Mouse (Mus musculus) stomach, embryonic 14.5 days (tissue): ENCODE data around the gene Mmp14. TPM values are rescaled to one million over a fixed set of nuclear protein-coding genes. Genes with fewer than 3 reads are reported as not detected.
A peak's percentile ranks its signal among the peaks of the same experiment; 100 is the strongest.

ENCODE experiments used
- ATAC-seq: fragments of 200-750 bp; cut with Nextera tagmentation; 2 replicates; pipeline ENCODE4 v1.8.0; 2017; ENCODE audit warnings: low read depth, moderate TSS enrichment; ENCODE audit not compliant: insufficient number of reproducible peaks, insufficient read depth, low FRiP score
- H3K27ac ChIP-seq: fragments of 300-500 bp; sonication (generic); 2 replicates; pipeline ENCODE4 v1.5.1; 2014; ENCODE audit warnings: mild to moderate bottlenecking, low read length, moderate library complexity, mixed read lengths
- H3K27me3 ChIP-seq: fragments of 300-500 bp; sonication (generic); 2 replicates; pipeline ENCODE4 v1.6.1; 2014; ENCODE audit warnings: low read length, control low read depth, mixed read lengths; ENCODE audit not compliant: control insufficient read depth, insufficient read depth
- H3K36me3 ChIP-seq: fragments of 300-500 bp; sonication (generic); 2 replicates; pipeline ENCODE4 v1.6.1; 2014; ENCODE audit warnings: mild to moderate bottlenecking, control low read depth, low read length, moderate library complexity, mixed read lengths; ENCODE audit not compliant: control insufficient read depth, insufficient read depth
- H3K4me1 ChIP-seq: fragments of 300-500 bp; sonication (generic); 2 replicates; pipeline ENCODE4 v1.6.1; 2014; ENCODE audit warnings: low read length, control low read depth, mixed read lengths; ENCODE audit not compliant: control insufficient read depth, insufficient read depth
- H3K4me2 ChIP-seq: fragments of 300-500 bp; sonication (generic); replicated peaks from 2 replicates; pipeline ENCODE4 v1.6.1; 2014; ENCODE audit warnings: low read depth, low read length, control low read depth
- H3K4me3 ChIP-seq: fragments of 300-500 bp; sonication (generic); 2 replicates; pipeline ENCODE4 v1.5.1; 2014; ENCODE audit warnings: low read depth, low read length, control low read depth
- H3K9ac ChIP-seq: fragments of 300-500 bp; sonication (generic); replicated peaks from 2 replicates; pipeline ENCODE4 v1.6.1; 2014; ENCODE audit warnings: low read depth, mild to moderate bottlenecking, control low read depth, low read length, moderate library complexity, mixed read lengths
- H3K9me3 ChIP-seq: fragments of 300-500 bp; sonication (generic); 2 replicates; pipeline ENCODE4 v1.6.1; 2016; ENCODE audit warnings: low read depth, low read length, control low read depth; ENCODE audit not compliant: control insufficient read depth
- WGBS: fragments of 180-500 bp; shearing (Covaris S2); extraction: QIAGEN DNeasy Blood & Tissue Kit; methylation state at CpG from one replicate; pipeline ENCODE4 v1.1.7; 2014; 5-methylcytosine and 5-hydroxymethylcytosine counted together
- polyA plus RNA-seq: library from polyadenylated mRNA; unstranded; fragments of >200 nt; fragmentation: Nextera tagmentation; extraction: Ambion mirVana; gene quantifications from 2 replicates; pipeline ENCODE4 v1.2.1, GENCODE M21; 2014

Gene Mmp14
- 154 and 156 TPM in 2 replicates for polyA plus RNA-seq

DNA sequence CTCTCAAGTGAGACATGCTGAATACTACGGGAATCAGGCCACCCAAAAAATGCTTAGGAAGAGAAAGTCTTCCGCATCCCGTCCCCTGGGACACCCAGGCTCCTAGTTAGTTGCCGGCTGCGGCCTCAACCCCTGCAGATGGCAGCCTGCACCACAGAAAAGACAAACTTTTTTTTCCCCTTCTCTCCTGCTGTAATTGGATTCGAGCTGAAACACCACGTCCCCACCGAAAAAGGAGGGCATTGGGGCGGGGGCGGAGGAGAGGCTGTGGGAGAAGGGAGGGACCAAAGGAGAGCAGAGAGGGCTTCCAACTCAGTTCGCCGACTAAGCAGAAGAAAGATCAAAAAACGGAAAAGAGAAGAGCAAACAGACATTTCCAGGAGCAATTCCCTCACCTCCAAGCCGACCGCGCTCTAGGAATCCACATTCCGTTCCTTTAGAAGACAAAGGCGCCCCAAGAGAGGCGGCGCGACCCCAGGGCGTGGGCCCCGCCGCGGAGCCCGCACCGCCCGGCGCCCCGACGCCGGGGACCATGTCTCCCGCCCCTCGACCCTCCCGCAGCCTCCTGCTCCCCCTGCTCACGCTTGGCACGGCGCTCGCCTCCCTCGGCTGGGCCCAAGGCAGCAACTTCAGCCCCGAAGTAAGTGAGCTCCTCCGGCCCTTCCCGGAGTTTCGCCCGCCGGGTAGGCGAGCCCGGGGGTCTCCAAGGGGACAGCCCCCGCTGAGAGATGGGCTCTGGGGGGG is at the start of gene Mmp14:
TSS of gene Mmp14 (plus strand) at position 279 of the 744 bp plus-strand sequence.
- H3K4me2 ChIP-seq = peak within 1 kb of the TSS; percentile 85
- peak; percentile 21; the same call in 1 of the 2 replicates for ATAC-seq
- peaks cover 30% of the 10 kb centered on the region for H3K4me1 ChIP-seq
- H3K9me3 ChIP-seq = no peaks in the 10 kb centered on the region
- WGBS = under 1% methylated on average over 47 of the region's 49 CpGs
- H3K9ac ChIP-seq = peak within 1 kb of the TSS; percentile 96
- H3K36me3 ChIP-seq = peaks cover 18% of the 10 kb centered on the region
- H3K27me3 ChIP-seq = no peaks in the 10 kb centered on the region
- H3K4me3 ChIP-seq = peak within 1 kb of the TSS; percentile 91
- peak within 1 kb of the TSS; percentile 99 for H3K27ac ChIP-seq

DNA sequence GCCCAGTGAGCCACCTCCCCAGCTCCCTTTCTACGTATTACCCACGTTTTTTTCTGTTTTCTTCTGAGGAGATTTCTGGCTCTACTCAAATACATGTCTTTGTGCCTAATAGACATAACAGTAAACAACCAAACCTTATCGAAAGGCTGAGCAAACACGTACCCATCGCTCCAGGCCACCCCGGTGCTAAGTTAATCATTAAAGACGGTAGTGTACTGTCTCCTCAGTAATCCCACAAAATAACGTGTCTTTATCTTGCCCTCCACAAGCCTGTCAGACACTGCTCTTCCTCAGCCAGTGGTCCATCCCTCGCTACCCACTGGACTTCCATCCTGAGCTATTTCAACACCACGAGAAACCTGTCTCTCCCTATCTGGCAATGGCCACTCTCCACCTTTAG is 49.6 kb upstream of the Mmp14 start:
- H3K4me1 ChIP-seq = 0 out of 2 replicates have a peak, but pooled peaks cover 4% of the 10 kb centered on the region
- no peaks in the 10 kb centered on the region for H3K36me3 ChIP-seq
- H3K27ac ChIP-seq = no peak overlapping the region
- H3K27me3 ChIP-seq = no peaks in the 10 kb centered on the region
- ATAC-seq = no peak
- H3K4me3 ChIP-seq = no peak overlapping the region
- 61% methylated on average over 10 of the region's 10 CpGs for WGBS
- no peaks in the 10 kb centered on the region for H3K9me3 ChIP-seq
- H3K9ac ChIP-seq = no peak overlapping the region
- H3K4me2 ChIP-seq = no peak overlapping the region

GRCm38 (mm10) chr14:54382641-54383040 is 48.8 kb upstream of the Mmp14 start:
- H3K4me2 ChIP-seq = no peak overlapping the region
- H3K4me3 ChIP-seq = no peak overlapping the region
- no peaks in the 10 kb centered on the region for H3K9me3 ChIP-seq
- H3K9ac ChIP-seq = no peak overlapping the region
- ATAC-seq = no peak
- H3K4me1 ChIP-seq = 0 out of 2 replicates have a peak, but pooled peaks cover 4% of the 10 kb centered on the region
- 78% methylated on average over 9 of the region's 9 CpGs for WGBS
- H3K27ac ChIP-seq = no peak overlapping the region
- H3K36me3 ChIP-seq = no peaks in the 10 kb centered on the region
- no peaks in the 10 kb centered on the region for H3K27me3 ChIP-seq

- Histone ChIP-seq H3K4me2 (no peak overlapping the region), H3K4me3 (no peak overlapping the region), H3K27me3 (no peaks in the 10 kb centered on the region), H3K9ac (no peak overlapping the region), H3K9me3 (no peaks in the 10 kb centered on the region), H3K36me3 (no peaks in the 10 kb centered on the region), H3K27ac (no peak overlapping the region), H3K4me1 (0 out of 2 replicates have a peak, but pooled peaks cover 4% of the 10 kb centered on the region)
- ATAC-seq = peak; percentile 42; the same call in 1 of the 2 replicates
- 54% methylated on average over 4 of the region's 4 CpGs for WGBS
Observed at GRCm38 (mm10) chr14:54383355-54383771, 48.0 kb upstream of the Mmp14 start.

DNA sequence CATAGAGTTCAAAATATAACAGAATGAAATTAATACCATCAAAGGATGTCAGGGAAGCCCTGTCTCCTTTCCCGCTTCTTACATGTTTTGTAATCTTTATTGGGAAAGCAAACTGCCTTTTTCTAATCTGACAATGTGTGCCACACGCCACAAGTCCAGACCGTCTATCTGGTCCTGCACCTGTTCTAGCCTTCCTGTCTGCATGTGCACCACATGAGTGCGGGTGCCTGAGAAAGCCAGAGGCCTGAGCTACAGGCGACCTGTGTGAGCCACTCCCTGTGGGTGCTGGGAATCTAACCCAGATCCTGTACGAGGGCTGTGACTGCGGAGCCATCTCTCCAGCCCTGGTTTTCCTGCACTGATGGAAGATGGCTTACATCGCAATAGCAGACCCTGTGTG is 47.0 kb upstream of the Mmp14 start:
- no peaks in the 10 kb centered on the region for H3K27me3 ChIP-seq
- 89% methylated on average over 8 of the region's 8 CpGs for WGBS
- H3K4me1 ChIP-seq = 0 out of 2 replicates have a peak, but pooled peaks cover 4% of the 10 kb centered on the region
- no peak overlapping the region for H3K4me3 ChIP-seq
- ATAC-seq = no peak
- H3K9me3 ChIP-seq = no peaks in the 10 kb centered on the region
- no peaks in the 10 kb centered on the region for H3K36me3 ChIP-seq
- no peak overlapping the region for H3K9ac ChIP-seq
- no peak overlapping the region for H3K4me2 ChIP-seq
- H3K27ac ChIP-seq = no peak overlapping the region

- H3K4me2 ChIP-seq = no peak overlapping the region
- no peaks in the 10 kb centered on the region for H3K27me3 ChIP-seq
- H3K27ac ChIP-seq = no peak overlapping the region
- H3K4me1 ChIP-seq = 0 out of 2 replicates have a peak, but pooled peaks cover 4% of the 10 kb centered on the region
- ATAC-seq = no peak
- no peaks in the 10 kb centered on the region for H3K9me3 ChIP-seq
- H3K4me3 ChIP-seq = no peak overlapping the region
- H3K9ac ChIP-seq = no peak overlapping the region
- whole genome bisulfite sequencing = 78% methylated on average over 7 of the region's 7 CpGs
- no peaks in the 10 kb centered on the region for H3K36me3 ChIP-seq
Observed at GRCm38 (mm10) chr14:54385968-54386618, 45.3 kb upstream of the Mmp14 start.

DNA sequence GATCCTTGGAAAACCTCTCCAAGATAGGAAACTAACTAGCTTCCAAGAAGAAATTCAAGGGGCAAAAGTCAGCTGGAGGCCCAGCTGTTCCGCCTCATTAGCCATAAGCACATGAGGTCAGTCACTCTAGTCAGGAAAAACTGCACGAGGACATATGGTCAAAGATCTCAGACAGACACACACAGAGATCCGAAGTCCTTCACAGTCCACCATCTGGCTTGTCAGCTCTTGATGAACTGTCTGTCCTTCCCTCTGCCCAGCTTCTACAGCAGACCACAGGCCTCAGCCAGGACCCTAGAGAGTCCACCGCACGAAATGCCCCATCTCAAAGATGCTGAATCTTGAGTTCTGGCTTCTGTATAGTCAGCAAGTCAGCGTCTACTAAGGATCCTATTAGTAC is 43.9 kb upstream of the Mmp14 start:
- 70% methylated on average over 6 of the region's 6 CpGs for WGBS
- Histone ChIP-seq H3K4me1 (no peaks in the 10 kb centered on the region), H3K36me3 (no peaks in the 10 kb centered on the region), H3K4me2 (no peak overlapping the region), H3K27me3 (no peaks in the 10 kb centered on the region), H3K9me3 (no peaks in the 10 kb centered on the region), H3K4me3 (no peak overlapping the region), H3K27ac (no peak overlapping the region), H3K9ac (no peak overlapping the region)
- no peak for ATAC-seq

GRCm38 (mm10) chr14:54390843-54391242 is 40.6 kb upstream of the Mmp14 start:
- no peaks in the 10 kb centered on the region for H3K36me3 ChIP-seq
- no peak overlapping the region for H3K27ac ChIP-seq
- H3K4me3 ChIP-seq = no peak overlapping the region
- H3K9ac ChIP-seq = no peak overlapping the region
- no peak overlapping the region for H3K4me2 ChIP-seq
- H3K27me3 ChIP-seq = no peaks in the 10 kb centered on the region
- 60% methylated on average over 6 of the region's 6 CpGs for WGBS
- no peaks in the 10 kb centered on the region for H3K9me3 ChIP-seq
- no peak for ATAC-seq
- H3K4me1 ChIP-seq = no peaks in the 10 kb centered on the region
